Mouse (Mus musculus) right cerebral cortex, adult 18-20 months (tissue): ENCODE results near the gene Asf1b.
A peak's percentile ranks its signal among the peaks of the same experiment; 100 is the strongest.
"Not testable (repeated sequence)": the region's sequence is repeated elsewhere in the genome, so short reads cannot be mapped to it uniquely, and the experiment has no call there.

ENCODE experiments used
- DNase-seq: peaks from one replicate; pipeline ENCODE4 v3.0.0; 2022; ENCODE audit warnings: mixed read lengths

Gene Asf1b

DNA sequence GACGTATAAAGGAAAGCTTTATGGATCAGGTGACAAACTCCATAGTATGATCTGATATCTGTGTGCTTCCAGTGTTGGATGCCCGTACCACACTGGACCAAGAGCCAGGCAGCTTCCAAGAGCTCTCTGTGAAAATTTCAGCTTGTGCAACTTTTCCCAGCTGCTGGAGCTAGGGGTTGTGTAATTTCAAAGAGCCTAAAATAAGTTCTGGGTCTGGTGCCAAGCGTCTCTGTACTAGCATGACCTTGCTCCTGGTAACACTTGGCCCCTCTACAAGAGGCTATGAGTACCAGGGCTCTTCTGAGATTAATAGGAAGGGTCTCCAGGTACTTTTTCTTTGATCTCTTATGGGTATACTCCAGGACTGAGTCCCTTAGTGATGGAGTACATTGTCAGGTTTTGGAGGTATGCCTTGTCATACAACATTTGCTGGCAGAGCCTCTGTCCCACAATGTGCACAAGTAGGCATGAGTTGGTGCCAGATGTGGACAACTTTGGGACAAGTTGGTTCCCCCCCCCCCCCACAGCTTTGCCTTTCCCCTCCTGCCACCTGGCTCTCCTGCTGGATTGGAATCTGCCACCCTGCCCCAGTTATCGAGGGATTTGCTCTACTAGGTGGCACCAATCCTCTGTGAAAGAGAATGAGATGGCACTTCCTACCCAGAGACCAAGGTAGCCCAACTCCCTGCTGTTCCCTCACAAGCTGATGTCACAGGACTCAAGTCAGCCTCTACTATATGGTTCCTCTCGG lies 8.9 kb downstream of the Asf1b start:
- DNase-seq = no peak

DNA sequence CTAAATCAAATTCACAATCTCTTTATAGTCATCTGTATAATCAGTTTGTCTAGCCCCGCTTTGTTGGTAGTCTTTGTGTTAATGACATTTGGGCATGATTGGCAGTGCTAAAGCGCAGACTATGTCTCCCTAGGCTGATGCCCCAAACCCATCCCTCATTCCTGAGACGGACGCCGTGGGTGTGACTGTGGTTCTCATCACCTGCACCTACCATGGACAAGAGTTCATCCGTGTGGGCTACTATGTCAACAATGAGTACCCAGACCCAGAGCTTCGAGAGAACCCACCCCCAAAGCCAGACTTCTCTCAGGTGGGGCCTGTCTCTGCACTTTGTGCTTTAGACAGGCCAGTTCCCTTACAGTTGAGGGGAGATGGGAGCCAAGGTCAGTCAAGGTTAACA lies 12.4 kb downstream of the Asf1b start:
- no peak for DNase-seq

GRCm38 (mm10) chr8:83971121-83971520 lies 15.8 kb downstream of the Asf1b start:
- no peak for DNase-seq

GRCm38 (mm10) chr8:83971661-83972060 lies 16.4 kb downstream of the Asf1b start:
- DNase-seq = no peak

DNA sequence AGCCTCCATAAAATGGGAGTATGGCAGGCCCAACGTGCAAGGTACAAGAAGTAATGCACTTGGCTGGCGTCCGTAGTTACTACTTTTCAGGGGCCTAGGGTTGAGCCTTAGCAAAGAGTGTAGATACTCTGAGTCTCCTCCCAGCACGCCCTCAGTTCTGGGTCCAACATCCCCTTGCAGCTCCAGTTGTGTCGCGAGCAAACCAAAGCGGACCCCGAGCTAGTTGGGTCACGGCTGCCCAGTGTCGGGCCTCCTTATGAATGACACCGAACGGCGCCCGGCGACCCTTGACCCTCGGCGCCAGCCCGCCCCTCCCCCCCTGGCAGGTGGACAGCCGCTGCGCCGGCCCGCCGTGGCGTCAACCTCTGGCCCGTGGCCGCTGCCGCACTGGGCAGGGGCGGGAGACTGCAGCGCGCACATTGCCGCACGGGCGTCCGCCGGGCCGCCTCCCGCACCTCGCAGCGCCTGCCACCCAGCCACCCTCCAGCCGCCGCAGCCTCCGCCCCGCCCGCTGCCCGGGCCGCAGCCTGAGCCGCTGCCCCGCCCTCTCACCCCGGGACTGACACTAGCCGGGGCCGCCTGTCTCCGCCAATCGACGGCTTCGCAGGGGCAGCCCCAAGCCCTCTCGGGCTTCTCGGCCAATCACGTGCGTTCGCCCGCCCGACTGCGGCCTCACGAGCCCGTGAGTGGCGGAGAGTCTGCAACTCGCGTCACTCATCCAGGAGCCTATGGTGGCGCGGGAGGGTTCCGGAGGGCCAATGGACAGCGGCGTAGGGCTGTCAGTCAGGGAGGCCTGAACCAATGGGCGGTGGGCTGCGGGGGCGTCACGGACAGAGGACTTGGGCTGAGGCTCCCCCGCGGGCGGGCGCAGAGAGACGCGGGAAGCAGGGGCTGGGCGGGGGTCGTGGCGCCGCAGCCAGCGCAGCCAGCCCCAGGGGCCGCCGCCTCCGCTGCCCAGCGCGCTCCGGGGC lies 17.1 kb downstream of the Asf1b start, which contains the start of gene Prkaca:
Gene Prkaca (plus strand): TSS at position 844 of the 971 bp plus-strand sequence.
- peak; percentile 100 for DNase-seq

GRCm38 (mm10) chr8:83973161-83974031 lies 18.1 kb downstream of the Asf1b start:
- DNase-seq = no peak

DNA sequence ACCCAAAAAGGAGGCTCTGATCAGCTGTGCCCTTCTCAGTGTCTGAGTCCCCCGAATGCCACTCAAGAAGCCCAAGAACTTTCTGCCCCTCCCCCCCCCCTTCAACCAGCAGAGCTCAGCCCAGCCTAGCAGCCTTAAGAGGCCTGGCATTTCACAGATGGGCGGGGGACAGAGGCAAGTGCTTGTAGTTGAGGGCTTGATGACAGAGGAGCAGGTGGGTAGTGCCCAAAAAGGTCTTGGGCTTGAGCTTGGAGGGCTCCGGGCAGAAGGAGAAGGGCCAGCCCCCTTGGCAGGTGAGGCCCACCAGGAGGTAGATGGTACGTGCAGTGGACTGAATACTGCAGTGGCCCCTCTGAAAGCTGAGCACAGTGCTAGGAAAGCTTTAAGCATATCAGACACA lies 19.2 kb downstream of the Asf1b start:
- no peak for DNase-seq

GRCm38 (mm10) chr8:83976101-83976630 lies 20.9 kb downstream of the Asf1b start:
- no peak for DNase-seq

DNA sequence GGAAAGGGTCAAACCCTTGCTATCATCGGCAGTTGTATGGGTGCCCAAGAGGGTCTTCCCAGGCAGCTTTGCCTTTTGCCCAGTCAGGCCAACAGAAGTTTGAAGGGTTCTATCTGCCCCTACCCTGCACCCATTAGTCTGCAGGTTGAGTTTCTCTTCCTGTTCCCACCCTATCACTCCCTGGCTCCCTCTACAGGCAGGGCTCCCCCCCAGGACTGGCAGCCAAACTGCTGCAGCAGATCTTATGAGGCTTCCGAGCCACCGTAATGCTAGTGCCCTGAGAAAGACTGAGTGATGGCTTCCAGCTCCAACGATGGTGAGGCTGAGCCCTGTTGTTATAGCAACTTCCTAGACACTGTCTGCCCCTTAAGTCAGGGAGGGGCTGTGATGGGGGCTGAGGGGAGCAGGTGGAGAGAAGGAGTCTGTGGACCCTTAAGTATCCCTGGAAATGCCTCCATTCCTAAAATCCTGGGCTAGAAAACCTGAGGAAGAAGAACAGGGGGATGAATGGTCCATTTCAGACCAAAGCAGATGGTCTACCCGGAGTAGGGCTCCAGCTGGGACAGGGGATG lies 21.6 kb downstream of the Asf1b start:
- no peak for DNase-seq

GRCm38 (mm10) chr8:83977646-83978045 lies 22.3 kb downstream of the Asf1b start:
- no peak for DNase-seq

GRCm38 (mm10) chr8:83978200-83978599 lies 22.9 kb downstream of the Asf1b start:
- no peak for DNase-seq

GRCm38 (mm10) chr8:83980250-83980649 lies 24.9 kb downstream of the Asf1b start:
- DNase-seq = no peak

DNA sequence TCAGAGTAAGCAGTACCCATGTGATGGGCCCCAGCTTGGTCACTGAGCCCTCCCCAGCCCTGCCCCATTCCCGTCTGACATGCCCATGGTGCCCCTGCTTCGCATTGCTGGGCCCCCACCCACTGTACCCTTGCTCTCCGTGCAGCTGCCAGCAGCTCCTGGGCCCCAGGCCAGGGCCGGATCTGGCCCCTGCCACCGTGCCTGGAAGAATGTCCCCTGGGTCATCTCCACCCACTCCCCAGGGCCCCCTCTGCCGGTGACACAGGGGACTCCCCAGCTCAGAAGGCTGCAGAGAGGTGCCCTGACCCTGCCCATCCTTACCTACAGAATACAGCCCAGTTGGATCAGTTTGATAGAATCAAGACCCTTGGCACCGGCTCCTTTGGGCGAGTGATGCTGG lies 25.5 kb downstream of the Asf1b start:
- no peak for DNase-seq

- DNase-seq = no peak
Measured at GRCm38 (mm10) chr8:83981533-83981932, 26.2 kb downstream of the Asf1b start.

- DNase-seq = no peak
Measured at GRCm38 (mm10) chr8:83982449-83982848, 27.1 kb downstream of the Asf1b start.

GRCm38 (mm10) chr8:83983222-83983621 lies 27.9 kb downstream of the Asf1b start:
- DNase-seq = not testable (repeated sequence)

DNA sequence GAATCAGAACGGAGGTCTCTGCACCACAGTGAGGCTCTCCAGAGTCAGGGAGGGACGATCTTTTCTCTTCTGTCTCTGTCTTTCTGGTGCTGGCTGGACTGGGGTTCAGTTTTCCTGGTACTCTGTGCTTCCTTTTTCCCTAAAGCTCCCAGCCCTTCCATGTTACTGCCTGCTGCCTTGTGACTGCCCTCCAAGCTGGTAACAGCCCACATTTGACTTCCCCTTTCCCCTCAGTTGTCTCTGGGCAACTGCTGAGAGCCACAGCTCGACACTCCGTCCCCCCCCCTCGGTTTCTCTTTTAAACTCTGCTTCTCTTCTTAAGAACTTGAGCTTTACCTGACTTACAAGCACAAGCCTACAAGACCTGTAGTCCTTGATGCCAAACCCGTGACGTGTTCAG lies 33.9 kb downstream of the Asf1b start:
- no peak for DNase-seq

- DNase-seq = no peak
Measured at GRCm38 (mm10) chr8:83990170-83990569, 34.9 kb downstream of the Asf1b start.

DNA sequence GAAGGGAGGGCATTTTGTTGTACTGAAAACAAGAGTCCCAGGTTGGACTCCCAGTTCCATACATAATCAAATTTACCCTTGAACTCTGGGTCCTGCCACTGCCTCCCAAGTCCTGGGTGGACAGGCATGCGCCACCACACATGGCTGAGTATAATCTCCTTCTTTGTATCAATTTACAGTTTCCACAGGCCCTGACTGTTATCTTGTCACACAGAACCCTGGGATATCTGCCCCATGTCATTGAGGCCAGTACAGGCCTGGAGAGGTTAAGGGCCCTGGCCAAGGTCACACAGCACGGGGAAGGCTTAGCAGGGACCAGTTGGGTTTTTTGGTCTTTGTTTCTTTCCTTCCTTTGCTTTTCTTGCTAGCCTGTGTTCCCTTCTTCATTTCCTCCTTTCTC lies 37.2 kb downstream of the Asf1b start:
- no peak for DNase-seq

GRCm38 (mm10) chr8:83994030-83994429 lies 38.7 kb downstream of the Asf1b start:
- DNase-seq = no peak

- DNase-seq = no peak
Measured at GRCm38 (mm10) chr8:83995973-83996372, 40.7 kb downstream of the Asf1b start.
